Mouse (Mus musculus): ENCODE results near the gene Kctd20. TPM values are rescaled to one million over a fixed set of nuclear protein-coding genes. Genes with fewer than 3 reads are reported as not detected.
"Not testable (repeated sequence)": the region's sequence is repeated elsewhere in the genome, so short reads cannot be mapped to it uniquely, and the experiment has no call there.

Gene Kctd20
- polyA plus RNA-seq, 1 experiment from 2014 or later: 39.5 TPM

- H3K36me3 ChIP-seq (replicated peaks; ENCODE audit: insufficient read depth, low read length): peaks cover 62% of the 10 kb centered on the region
Observed at GRCm38 (mm10) chr17:28991286-28991685, 39.5 kb downstream of the Kctd20 start.

GRCm38 (mm10) chr17:28992105-28992504, 40.4 kb downstream of the Kctd20 start:
- Histone ChIP-seq H3K4me2 (ENCODE audit: low read depth, low read length) (no peak overlapping the region), H3K9ac (replicated peaks) (no peak overlapping the region), H3K36me3 (replicated peaks; ENCODE audit: insufficient read depth, low read length) (peaks cover 61% of the 10 kb centered on the region), H3K27me3 (ENCODE audit: insufficient read depth, low read length) (no peaks in the 10 kb centered on the region), H3K4me3 (ENCODE audit: low read depth, low read length) (no peak overlapping the region), H3K27ac (ENCODE audit: low read depth) (no peak overlapping the region), H3K4me1 (ENCODE audit: insufficient read depth) (no peaks in the 10 kb centered on the region), H3K9me3 (ENCODE audit: low read length) (no peaks in the 10 kb centered on the region)
- DNase-seq (no peak), ATAC-seq (no peak)
- TF ChIP-seq CTCF (IDR thresholded peaks at IDR 0.05; ENCODE audit: low read depth) (no peak), EP300 (IDR thresholded peaks at IDR 0.05; ENCODE audit: low read depth) (no peak)
- WGBS (ENCODE audit: insufficient replicate concordance): 79% methylated on average over 7 of the region's 7 CpGs

More at GRCm38 (mm10) chr17:28991286-28991685, 39.5 kb downstream of the Kctd20 start:
- no peaks in the 10 kb centered on the region for H3K4me1 ChIP-seq (ENCODE audit: insufficient read depth)
- no peaks in the 10 kb centered on the region for H3K27me3 ChIP-seq (ENCODE audit: insufficient read depth, low read length)
- no peaks in the 10 kb centered on the region for H3K9me3 ChIP-seq (ENCODE audit: low read length)
- H3K9ac ChIP-seq (replicated peaks): no peak overlapping the region
- no peak overlapping the region for H3K4me2 ChIP-seq (ENCODE audit: low read depth, low read length)
- no peak overlapping the region for H3K27ac ChIP-seq (ENCODE audit: low read depth)
- 74% methylated on average over 9 of the region's 9 CpGs for WGBS (ENCODE audit: insufficient replicate concordance)
- DNase-seq (no peak), ATAC-seq (no peak)
- TF ChIP-seq EP300 (IDR thresholded peaks at IDR 0.05; ENCODE audit: low read depth) (no peak), CTCF (IDR thresholded peaks at IDR 0.05; ENCODE audit: low read depth) (no peak)
- no peak overlapping the region for H3K4me3 ChIP-seq (ENCODE audit: low read depth, low read length)

GRCm38 (mm10) chr17:28993004-28993403, 41.3 kb downstream of the Kctd20 start:
- H3K36me3 ChIP-seq (replicated peaks; ENCODE audit: insufficient read depth, low read length): peaks cover 60% of the 10 kb centered on the region
- DNase-seq; H3K27ac ChIP-seq (ENCODE audit: low read depth); H3K4me1 ChIP-seq (ENCODE audit: insufficient read depth); H3K4me3 ChIP-seq (ENCODE audit: low read depth, low read length); H3K27me3 ChIP-seq (ENCODE audit: insufficient read depth, low read length); H3K4me2 ChIP-seq (ENCODE audit: low read depth, low read length); H3K9ac ChIP-seq (replicated peaks); ATAC-seq; H3K9me3 ChIP-seq (ENCODE audit: low read length): not testable (repeated sequence)
- 82% methylated on average over 1 of the region's 1 CpGs for WGBS (ENCODE audit: insufficient replicate concordance)

- H3K4me1 ChIP-seq (ENCODE audit: insufficient read depth): no peaks in the 10 kb centered on the region
- no peaks in the 10 kb centered on the region for H3K27me3 ChIP-seq (ENCODE audit: insufficient read depth, low read length)
- no peak overlapping the region for H3K4me2 ChIP-seq (ENCODE audit: low read depth, low read length)
- WGBS (ENCODE audit: insufficient replicate concordance): 87% methylated on average over 4 of the region's 4 CpGs
- peaks cover 62% of the 10 kb centered on the region for H3K36me3 ChIP-seq (replicated peaks; ENCODE audit: insufficient read depth, low read length)
- DNase-seq (no peak), ATAC-seq (no peak)
- H3K27ac ChIP-seq (ENCODE audit: low read depth): no peak overlapping the region
- H3K9ac ChIP-seq (replicated peaks): no peak overlapping the region
- no peaks in the 10 kb centered on the region for H3K9me3 ChIP-seq (ENCODE audit: low read length)
- no peak for TF ChIP-seq CTCF (IDR thresholded peaks at IDR 0.05; ENCODE audit: low read depth)
- TF ChIP-seq EP300 (IDR thresholded peaks at IDR 0.05; ENCODE audit: low read depth): no peak
- H3K4me3 ChIP-seq (ENCODE audit: low read depth, low read length): no peak overlapping the region
Observed at GRCm38 (mm10) chr17:28994615-28995014, 42.9 kb downstream of the Kctd20 start.

GRCm38 (mm10) chr17:29000465-29000864, 48.7 kb downstream of the Kctd20 start:
- Histone ChIP-seq H3K36me3 (replicated peaks; ENCODE audit: insufficient read depth, low read length) (peaks cover 41% of the 10 kb centered on the region), H3K4me1 (ENCODE audit: insufficient read depth) (peaks cover 20% of the 10 kb centered on the region), H3K4me3 (ENCODE audit: low read depth, low read length) (no peak overlapping the region)

DNA sequence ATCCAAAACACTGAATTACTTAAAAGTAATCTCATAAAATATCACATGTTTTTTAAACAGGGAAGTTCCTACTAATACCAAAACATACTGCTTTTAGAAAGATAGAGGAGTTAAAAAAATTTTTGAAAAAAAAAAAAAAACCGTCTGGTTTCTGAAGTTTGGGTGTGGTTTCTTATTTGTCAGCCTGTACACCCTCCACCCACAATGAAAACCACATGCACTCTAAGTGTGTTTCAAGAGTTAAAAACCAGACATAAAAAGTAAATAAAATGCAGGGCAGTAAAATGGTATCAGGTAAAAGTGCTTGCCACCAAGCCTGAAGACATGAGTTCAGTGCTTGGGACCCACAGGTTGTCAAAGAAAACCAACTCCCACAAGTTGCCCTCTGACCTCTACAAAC, 52.0 kb downstream of the Kctd20 start:
- Histone ChIP-seq H3K9me3 (ENCODE audit: low read length) (no peaks in the 10 kb centered on the region), H3K4me3 (ENCODE audit: low read depth, low read length) (no peak overlapping the region), H3K36me3 (replicated peaks; ENCODE audit: insufficient read depth, low read length) (peaks cover 20% of the 10 kb centered on the region), H3K4me2 (ENCODE audit: low read depth, low read length) (no peak overlapping the region), H3K4me1 (ENCODE audit: insufficient read depth) (peaks cover 37% of the 10 kb centered on the region), H3K9ac (replicated peaks) (no peak overlapping the region), H3K27ac (ENCODE audit: low read depth) (no peak overlapping the region), H3K27me3 (ENCODE audit: insufficient read depth, low read length) (no peaks in the 10 kb centered on the region)
- 24% methylated on average over 1 of the region's 1 CpGs for WGBS (ENCODE audit: insufficient replicate concordance)
- TF ChIP-seq CTCF (IDR thresholded peaks at IDR 0.05; ENCODE audit: low read depth): no peak
- TF ChIP-seq EP300 (IDR thresholded peaks at IDR 0.05; ENCODE audit: low read depth): no peak
- no peak for ATAC-seq
- no peak for DNase-seq

More at GRCm38 (mm10) chr17:29000465-29000864, 48.7 kb downstream of the Kctd20 start:
- DNase-seq (no peak), ATAC-seq (no peak)
- Histone ChIP-seq H3K9me3 (ENCODE audit: low read length) (no peaks in the 10 kb centered on the region), H3K4me2 (ENCODE audit: low read depth, low read length) (no peak overlapping the region), H3K9ac (replicated peaks) (no peak overlapping the region), H3K27ac (ENCODE audit: low read depth) (no peak overlapping the region), H3K27me3 (ENCODE audit: insufficient read depth, low read length) (no peaks in the 10 kb centered on the region)
- TF ChIP-seq EP300 (IDR thresholded peaks at IDR 0.05; ENCODE audit: low read depth) (no peak), CTCF (IDR thresholded peaks at IDR 0.05; ENCODE audit: low read depth) (no peak)
- 59% methylated on average over 6 of the region's 6 CpGs for WGBS (ENCODE audit: insufficient replicate concordance)

DNA sequence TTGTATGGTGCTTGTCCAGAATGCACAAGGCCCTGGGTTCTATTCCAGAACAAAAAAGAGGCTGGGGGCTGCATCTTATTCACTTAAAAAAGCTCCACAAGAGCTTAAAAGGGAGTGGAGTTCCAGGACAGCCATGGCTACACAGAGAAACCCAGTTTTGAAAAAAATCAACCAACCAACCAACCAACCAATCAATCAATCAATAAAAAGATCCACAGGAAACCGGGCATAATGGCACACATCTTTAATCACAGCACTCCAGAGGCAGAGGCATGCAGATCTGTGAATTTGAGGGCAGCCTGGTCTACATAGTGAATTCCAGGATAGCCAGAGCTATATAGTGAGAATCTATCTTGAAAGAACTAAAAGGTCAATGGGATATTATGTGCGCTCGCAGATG, 53.3 kb downstream of the Kctd20 start:
- no peak overlapping the region for H3K4me3 ChIP-seq (ENCODE audit: low read depth, low read length)
- H3K9ac ChIP-seq (replicated peaks): no peak overlapping the region
- DNase-seq (no peak), ATAC-seq (no peak)
- no peaks in the 10 kb centered on the region for H3K27me3 ChIP-seq (ENCODE audit: insufficient read depth, low read length)
- no peak overlapping the region for H3K27ac ChIP-seq (ENCODE audit: low read depth)
- TF ChIP-seq CTCF (IDR thresholded peaks at IDR 0.05; ENCODE audit: low read depth) (no peak), EP300 (IDR thresholded peaks at IDR 0.05; ENCODE audit: low read depth) (no peak)
- no peaks in the 10 kb centered on the region for H3K9me3 ChIP-seq (ENCODE audit: low read length)
- peaks cover 37% of the 10 kb centered on the region for H3K4me1 ChIP-seq (ENCODE audit: insufficient read depth)
- WGBS (ENCODE audit: insufficient replicate concordance): 86% methylated on average over 3 of the region's 3 CpGs
- H3K4me2 ChIP-seq (ENCODE audit: low read depth, low read length): no peak overlapping the region
- peaks cover 12% of the 10 kb centered on the region for H3K36me3 ChIP-seq (replicated peaks; ENCODE audit: insufficient read depth, low read length)

Data from liver, postnatal 0 days (tissue).